Mouse (Mus musculus) left cerebral cortex, adult 9 months (tissue): ENCODE results near the gene Cyp2c39.
"Not testable (repeated sequence)": the region's sequence is repeated elsewhere in the genome, so short reads cannot be mapped to it uniquely, and the experiment has no call there.

ENCODE experiments used
- DNase-seq, 2 experiments: peaks; one replicate each; pipeline ENCODE4 v3.0.0; 2022; ENCODE audit warnings: low spot score in 2 of 2

The Cyp2c39 gene

GRCm38 (mm10) chr19:39510534-39510933 lies at the start of gene Cyp2c39:
Gene Cyp2c39, plus strand, starts transcription at chr19:39510862.
- DNase-seq: no peak

GRCm38 (mm10) chr19:39462941-39463340 lies 47.7 kb upstream of the Cyp2c39 start, which contains the start of gene Cyp2c38:
Gene Cyp2c38, minus strand, starts transcription at chr19:39463075.
- DNase-seq: no peak

- no peak for DNase-seq
These were observed 46.7 kb upstream of the Cyp2c39 start for GRCm38 (mm10) chr19:39463923-39464322.

DNA sequence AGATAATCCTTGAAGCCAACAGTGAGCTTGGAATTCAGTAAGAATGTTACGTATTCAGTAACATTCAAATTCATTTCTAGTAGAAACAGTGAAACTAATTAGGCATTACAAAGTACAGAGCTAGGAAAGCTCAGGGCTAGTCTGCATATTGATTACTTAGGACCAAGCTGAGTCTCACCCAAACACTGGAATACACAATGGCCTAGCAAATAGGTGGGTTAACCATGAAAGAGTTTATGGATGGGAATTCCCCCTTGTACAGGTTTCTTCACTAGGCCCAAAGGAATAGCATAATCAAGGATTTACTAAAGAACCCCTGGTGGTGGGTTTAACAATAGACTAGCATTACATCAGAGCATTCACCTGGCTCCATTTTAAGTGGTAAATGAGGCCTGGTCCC lies 26.7 kb upstream of the Cyp2c39 start:
- not testable (repeated sequence) for DNase-seq

DNA sequence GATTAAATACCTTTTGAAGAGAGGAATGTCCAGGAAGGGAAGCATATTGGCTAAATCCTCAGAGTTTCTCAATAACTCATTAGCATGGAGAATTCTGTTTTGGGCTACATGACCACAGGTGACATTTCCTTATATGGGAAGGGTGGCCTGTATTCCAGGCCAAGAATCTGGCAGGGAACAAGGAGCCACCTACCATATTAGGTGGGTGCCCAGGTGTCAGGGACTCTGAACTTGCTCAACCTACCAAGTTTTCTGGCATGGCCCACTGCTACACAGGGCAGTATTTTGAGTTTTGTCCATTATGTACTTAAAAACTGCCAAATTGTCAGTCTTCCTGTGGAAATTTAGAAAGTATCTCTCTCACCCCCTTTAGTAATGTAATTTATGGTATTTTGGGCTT lies 4.3 kb upstream of the Cyp2c39 start:
- DNase-seq: no peak

DNA sequence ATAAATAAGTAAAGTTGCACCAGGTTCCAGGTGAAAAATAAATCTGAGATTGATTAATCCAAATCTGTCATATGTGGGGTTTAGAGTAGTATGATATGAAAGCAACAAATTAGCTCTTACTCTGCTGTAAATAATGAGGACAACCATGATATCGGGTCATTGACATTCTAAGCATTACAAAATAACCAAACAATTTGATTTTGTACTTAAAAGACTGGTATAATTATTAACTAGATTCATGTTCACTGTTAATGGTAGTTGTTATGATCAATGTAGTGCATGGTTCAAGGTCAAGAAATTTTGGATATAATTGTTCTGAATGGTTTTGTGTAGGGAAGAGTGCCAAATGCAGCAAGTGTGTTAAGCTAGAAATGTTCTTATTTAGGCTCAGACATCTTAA lies 1.1 kb upstream of the Cyp2c39 start:
- DNase-seq: no peak
